Mouse (Mus musculus) embryonic facial prominence, embryonic 14.5 days (tissue): Measurements from ENCODE around the gene Zscan12. TPM values are rescaled to one million over a fixed set of nuclear protein-coding genes. Genes with fewer than 3 reads are reported as not detected.
A peak's percentile ranks its signal among the peaks of the same experiment; 100 is the strongest.
"Not testable (repeated sequence)": the region's sequence is repeated elsewhere in the genome, so short reads cannot be mapped to it uniquely, and the experiment has no call there.

Experiments
- ATAC-seq: fragments of 200-750 bp; cut with Nextera tagmentation; 2 replicates; pipeline ENCODE4 v1.8.0; 2017; ENCODE audit warnings: low read depth, moderate number of reproducible peaks, moderate TSS enrichment
- DNase-seq: peaks from one replicate; pipeline ENCODE4 v3.0.0-alpha.2; 2015; ENCODE audit warnings: low spot score
- H3K27ac ChIP-seq: fragments of 300-500 bp; sonication (generic); replicated peaks from 2 replicates; pipeline ENCODE4 v1.5.1; 2014; ENCODE audit warnings: low read depth, mild to moderate bottlenecking, low read length, moderate library complexity
- H3K27me3 ChIP-seq: fragments of 300-500 bp; sonication (generic); replicated peaks from 2 replicates; pipeline ENCODE4 v1.6.1; 2014; ENCODE audit warnings: low read length; ENCODE audit not compliant: control insufficient read depth, insufficient read depth
- H3K36me3 ChIP-seq: fragments of 300-500 bp; sonication (generic); 2 replicates; pipeline ENCODE4 v1.6.1; 2014; ENCODE audit warnings: low read length, mixed read lengths; ENCODE audit not compliant: control insufficient read depth, insufficient read depth
- H3K4me1 ChIP-seq: fragments of 300-500 bp; sonication (generic); 2 replicates; pipeline ENCODE4 v1.6.1; 2014; ENCODE audit warnings: antibody characterized with exemption, low read length; ENCODE audit not compliant: control insufficient read depth, insufficient read depth
- H3K4me2 ChIP-seq: fragments of 300-500 bp; sonication (generic); 2 replicates; pipeline ENCODE4 v1.6.1; 2014; ENCODE audit warnings: low read depth, mild to moderate bottlenecking, low read length, moderate library complexity, mixed read lengths
- H3K4me3 ChIP-seq: fragments of 300-500 bp; sonication (generic); 2 replicates; pipeline ENCODE4 v1.5.1; 2014; ENCODE audit warnings: low read depth, mild to moderate bottlenecking, low read length
- H3K9ac ChIP-seq: fragments of 300-500 bp; sonication (generic); 2 replicates; pipeline ENCODE4 v1.6.1; 2014; ENCODE audit warnings: low read depth, mild to moderate bottlenecking, low read length, moderate library complexity, mixed read lengths
- H3K9me3 ChIP-seq: fragments of 300-500 bp; sonication (generic); 2 replicates; pipeline ENCODE4 v1.6.1; 2016; ENCODE audit warnings: low read length; ENCODE audit not compliant: control insufficient read depth
- WGBS: fragments of 180-500 bp; shearing (Covaris S2); extraction: QIAGEN DNeasy Blood & Tissue Kit; methylation state at CpG from one replicate; pipeline ENCODE4 v1.1.7; 2014; 5-methylcytosine and 5-hydroxymethylcytosine counted together
- polyA plus RNA-seq: library from polyadenylated mRNA; unstranded; fragments of >200 nt; fragmentation: Nextera tagmentation; extraction: Ambion mirVana; gene quantifications from 2 replicates; pipeline ENCODE4 v1.2.1, GENCODE M21; 2014

The Zscan12 gene
- polyA plus RNA-seq, 1 experiment from 2014 or later: 11.1 TPM

DNA sequence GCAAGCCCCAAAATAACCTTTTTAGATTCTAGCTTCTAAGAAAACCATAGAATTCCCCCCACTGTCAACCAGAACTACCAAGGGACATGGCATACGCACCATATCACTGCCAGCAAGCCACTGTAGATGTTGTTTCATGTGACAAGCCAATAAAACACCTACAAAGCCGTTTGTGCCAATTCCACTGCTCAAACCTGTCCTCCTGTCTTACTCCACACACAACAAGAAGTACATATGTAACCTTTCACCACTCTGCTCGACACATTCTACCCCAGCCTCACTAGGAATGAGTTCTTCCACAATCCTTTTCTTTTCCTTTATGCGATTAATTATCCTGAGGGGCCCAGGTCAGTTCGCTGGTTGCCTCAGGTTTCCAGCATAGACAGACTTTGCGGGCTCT, 33.0 kb downstream of the Zscan12 start:
- no peaks in the 10 kb centered on the region for H3K4me1 ChIP-seq
- no peaks in the 10 kb centered on the region for H3K9me3 ChIP-seq
- no peak overlapping the region for H3K4me2 ChIP-seq
- H3K27me3 ChIP-seq: no peaks in the 10 kb centered on the region
- H3K36me3 ChIP-seq: peaks cover 77% of the 10 kb centered on the region
- 94% methylated on average over 6 of the region's 6 CpGs for WGBS
- DNase-seq: no peak
- no peak overlapping the region for H3K9ac ChIP-seq
- H3K4me3 ChIP-seq: no peak overlapping the region
- H3K27ac ChIP-seq: no peak overlapping the region
- no peak for ATAC-seq

DNA sequence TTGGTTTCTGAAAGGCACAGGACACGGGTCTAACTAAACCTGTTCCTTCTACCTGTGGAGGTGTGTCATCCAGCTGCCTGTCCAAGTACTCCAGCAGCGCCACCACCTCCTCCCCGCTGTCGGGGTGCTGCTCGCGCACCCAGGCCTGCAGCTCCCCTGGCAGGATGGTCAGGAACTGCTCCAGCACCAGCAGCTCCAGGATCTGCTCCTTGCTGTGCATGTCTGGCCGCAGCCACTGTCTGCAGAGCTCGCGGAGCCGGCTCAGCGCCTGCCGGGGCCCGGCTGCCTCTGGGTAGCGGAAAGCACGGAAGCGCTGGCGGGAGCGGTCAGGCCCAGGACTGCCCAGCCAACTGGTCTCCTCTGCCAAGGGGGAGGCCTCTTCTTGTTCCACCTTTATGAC, 33.4 kb downstream of the Zscan12 start:
- not testable (repeated sequence) for H3K9ac ChIP-seq, H3K4me1 ChIP-seq, DNase-seq, H3K4me2 ChIP-seq, H3K9me3 ChIP-seq, H3K4me3 ChIP-seq, H3K27ac ChIP-seq, H3K27me3 ChIP-seq
- WGBS: 91% methylated on average over 6 of the region's 18 CpGs
- H3K36me3 ChIP-seq: peaks cover 73% of the 10 kb centered on the region
- ATAC-seq: peak; percentile 18; the same call in 1 of the 2 replicates

DNA sequence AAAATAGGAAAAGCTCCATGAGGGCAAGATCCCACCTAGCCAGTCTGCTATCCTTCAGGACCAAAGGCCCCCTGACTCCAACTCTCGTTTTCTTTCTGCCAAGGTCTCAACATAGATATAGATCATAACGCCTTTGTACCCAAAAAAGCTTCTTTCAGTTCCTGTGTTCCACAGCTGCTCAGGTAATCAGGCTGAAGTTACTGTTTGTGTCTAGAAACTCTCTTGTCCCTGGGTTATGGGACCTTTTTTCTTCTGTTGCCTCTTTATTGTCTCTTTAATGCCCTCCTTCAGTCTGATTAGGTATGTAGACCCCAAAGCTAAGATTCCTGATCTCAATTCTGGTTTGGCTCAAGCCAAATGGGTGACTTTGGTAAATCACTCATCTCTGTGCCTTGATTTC, 34.9 kb downstream of the Zscan12 start:
- Histone ChIP-seq H3K4me1 (peaks cover 10% of the 10 kb centered on the region; the same call in 1 of the 2 replicates), H3K27me3 (no peaks in the 10 kb centered on the region), H3K4me3 (no peak overlapping the region), H3K36me3 (peaks cover 59% of the 10 kb centered on the region), H3K4me2 (no peak overlapping the region), H3K9me3 (no peaks in the 10 kb centered on the region), H3K27ac (no peak overlapping the region), H3K9ac (no peak overlapping the region)
- DNase-seq: no peak
- 84% methylated on average over 2 of the region's 2 CpGs for WGBS
- ATAC-seq: no peak

DNA sequence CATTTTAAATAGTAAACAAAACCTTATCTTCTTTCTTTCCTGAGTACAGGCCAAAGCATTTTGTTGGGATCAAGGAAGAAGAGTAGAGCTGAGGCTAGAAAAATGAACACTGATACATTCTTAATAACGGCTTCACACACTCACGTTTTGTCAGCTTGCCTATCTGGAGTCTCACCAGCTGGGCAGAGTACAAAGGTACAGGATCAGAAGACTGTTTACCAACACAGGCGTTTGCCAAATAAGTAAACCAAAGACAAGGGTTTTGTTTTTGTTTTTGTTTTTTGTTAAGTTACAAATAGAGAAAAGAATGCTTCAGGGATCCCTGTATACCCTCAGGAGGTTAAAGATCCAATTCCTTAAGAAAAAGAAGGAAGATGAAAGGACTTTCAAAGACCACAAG, 38.5 kb downstream of the Zscan12 start:
- DNase-seq (no peak), ATAC-seq (no peak)

DNA sequence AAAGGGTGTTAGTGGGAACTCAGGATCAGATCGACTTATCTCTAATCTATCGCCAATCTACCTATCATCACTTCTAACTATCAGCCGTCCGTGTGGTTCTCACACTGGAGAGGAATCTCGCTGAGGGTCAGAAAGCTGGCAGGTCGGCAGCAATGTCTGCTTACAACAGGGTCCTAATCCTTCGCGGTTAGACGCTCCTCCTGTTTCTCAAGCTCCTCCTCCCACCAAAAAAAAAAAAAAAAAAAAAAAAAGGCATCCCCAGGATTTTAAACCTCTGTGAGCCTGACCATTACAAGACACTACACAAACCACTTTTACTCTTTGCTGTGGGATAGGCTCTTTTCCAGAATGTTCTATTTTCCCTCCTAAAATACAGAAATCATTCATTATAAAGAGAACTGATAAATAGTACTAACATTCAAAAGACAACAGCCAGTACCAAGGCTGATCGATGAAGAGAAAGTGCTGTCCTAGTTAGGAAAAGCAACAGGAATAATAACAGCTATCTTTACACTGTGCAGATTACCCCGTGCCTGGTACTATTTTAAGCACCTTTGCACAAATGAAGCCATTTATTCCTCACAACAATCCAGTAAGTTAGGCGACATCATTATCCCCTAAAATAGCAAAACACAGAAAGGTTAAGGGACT, 39.1 kb downstream of the Zscan12 start:
- H3K27ac ChIP-seq: peak overlapping the region; percentile 63; the same call in 1 of the 2 replicates

More for the DNA sequence above, 38.5 kb downstream of the Zscan12 start:
- Histone ChIP-seq H3K9ac (peak overlapping the region; percentile 89; the same call in 1 of the 2 replicates), H3K27me3 (no peaks in the 10 kb centered on the region), H3K4me2 (peak overlapping the region; percentile 55), H3K4me3 (peak overlapping the region; percentile 74), H3K36me3 (peaks cover 27% of the 10 kb centered on the region; the same call in 1 of the 2 replicates), H3K9me3 (no peaks in the 10 kb centered on the region), H3K4me1 (peaks cover 10% of the 10 kb centered on the region; the same call in 1 of the 2 replicates), H3K27ac (no peak overlapping the region)
- 82% methylated on average over 3 of the region's 3 CpGs for WGBS

DNA sequence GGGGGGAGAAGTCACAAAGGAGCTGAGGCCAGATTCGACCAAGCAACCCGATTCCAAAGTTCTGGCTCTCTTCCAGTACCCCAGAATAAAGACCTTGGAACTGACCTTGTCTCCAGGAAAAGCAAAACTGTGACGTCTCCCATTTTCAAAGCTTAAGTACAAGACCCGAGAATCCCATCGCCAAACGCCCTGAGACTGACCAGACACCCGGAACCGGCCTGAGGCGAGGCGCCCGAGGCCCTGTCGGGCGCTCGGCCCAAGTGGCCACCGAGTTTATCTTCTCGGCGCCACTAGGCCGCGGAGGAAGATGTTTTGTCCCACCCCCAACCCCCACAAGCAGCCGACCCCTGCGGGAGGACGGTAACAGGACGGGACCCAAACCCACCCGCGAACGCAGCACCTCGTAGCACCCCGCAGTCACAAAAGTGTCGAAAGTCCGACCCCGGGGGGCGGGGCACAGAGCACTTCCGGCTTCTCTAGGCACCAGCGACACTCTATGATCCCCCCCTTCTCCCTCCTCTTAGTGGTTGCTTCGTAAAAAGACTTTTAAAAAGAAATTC, 39.7 kb downstream of the Zscan12 start, which contains the start of gene Zkscan3:
Gene Zkscan3 (minus strand): TSS at position 469 of the 560 bp plus-strand sequence.
- Histone ChIP-seq H3K4me3 (peak within 1 kb of the TSS; percentile 74), H3K9ac (peak within 1 kb of the TSS; percentile 89), H3K9me3 (no peaks in the 10 kb centered on the region), H3K4me1 (peaks cover 11% of the 10 kb centered on the region), H3K4me2 (peak within 1 kb of the TSS; percentile 55), H3K36me3 (peaks cover 18% of the 10 kb centered on the region; the same call in 1 of the 2 replicates), H3K27me3 (no peaks in the 10 kb centered on the region), H3K27ac (peak within 1 kb of the TSS; percentile 63; the same call in 1 of the 2 replicates)
- whole genome bisulfite sequencing: under 1% methylated on average over 35 of the region's 35 CpGs
- DNase-seq (peak; percentile 92), ATAC-seq (peak; percentile 96)

More for the DNA sequence above, 39.1 kb downstream of the Zscan12 start:
- 12% methylated on average over 12 of the region's 12 CpGs for WGBS
- Histone ChIP-seq H3K9me3 (no peaks in the 10 kb centered on the region), H3K4me3 (peak overlapping the region; percentile 74), H3K36me3 (peaks cover 22% of the 10 kb centered on the region; the same call in 1 of the 2 replicates), H3K4me2 (peak overlapping the region; percentile 55), H3K4me1 (peaks cover 10% of the 10 kb centered on the region; the same call in 1 of the 2 replicates), H3K9ac (peak overlapping the region; percentile 89), H3K27me3 (no peaks in the 10 kb centered on the region)
- DNase-seq: peak; percentile 17
- 0 out of 2 replicates have a peak, but pooled peaks have one; percentile 2 for ATAC-seq

DNA sequence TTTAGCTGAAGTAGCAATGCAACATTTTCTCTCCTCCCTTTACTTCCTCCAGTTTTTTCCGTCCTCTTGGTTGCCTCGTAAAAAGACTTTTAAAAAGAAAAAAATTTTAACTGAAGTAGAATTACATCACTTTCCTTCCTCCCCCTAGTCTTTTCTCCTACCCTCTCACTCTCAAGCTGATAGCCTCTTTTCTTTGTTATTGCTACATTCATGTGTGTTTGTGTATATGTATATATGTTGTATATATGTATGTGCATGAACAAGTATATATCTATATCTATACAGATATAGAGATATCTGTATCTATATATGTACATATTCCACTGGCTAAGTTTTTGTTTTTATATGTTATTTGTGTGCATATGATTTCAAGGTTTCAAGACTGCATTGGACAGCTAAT, 40.2 kb downstream of the Zscan12 start:
- Histone ChIP-seq H3K9ac (peak overlapping the region; percentile 89), H3K27ac (peak overlapping the region; percentile 63; the same call in 1 of the 2 replicates), H3K36me3 (peaks cover 14% of the 10 kb centered on the region; the same call in 1 of the 2 replicates), H3K4me2 (peak overlapping the region; percentile 55), H3K4me3 (peak overlapping the region; percentile 74), H3K9me3 (no peaks in the 10 kb centered on the region), H3K4me1 (peaks cover 16% of the 10 kb centered on the region), H3K27me3 (no peaks in the 10 kb centered on the region)
- ATAC-seq (peak; percentile 56), DNase-seq (no peak)
- WGBS: 0% methylated on average over 2 of the region's 2 CpGs

DNA sequence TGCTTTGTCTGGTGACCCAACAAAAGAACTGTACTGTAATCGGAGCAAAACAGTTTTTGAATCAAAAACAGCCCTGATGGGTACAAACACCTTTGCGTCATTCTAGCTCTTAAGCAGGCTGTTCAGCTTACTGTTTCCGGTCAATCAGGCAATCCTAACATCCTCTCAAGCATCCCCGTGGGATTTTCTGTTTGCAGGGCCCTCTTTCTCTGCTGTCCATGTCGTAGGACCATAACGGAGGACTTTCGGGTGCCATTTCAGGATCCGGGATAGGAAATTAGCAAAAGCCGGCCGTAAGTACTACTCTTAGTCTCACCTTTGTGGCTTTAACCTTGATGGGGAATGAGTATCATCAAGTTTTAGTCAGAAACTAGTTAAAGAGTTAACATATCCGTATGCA, 44.7 kb downstream of the Zscan12 start:
- no peaks in the 10 kb centered on the region for H3K9me3 ChIP-seq
- ATAC-seq (no peak), DNase-seq (no peak)
- H3K4me2 ChIP-seq: peak overlapping the region; percentile 76
- H3K27ac ChIP-seq: no peak overlapping the region
- H3K4me1 ChIP-seq: peaks cover 6% of the 10 kb centered on the region
- no peaks in the 10 kb centered on the region for H3K27me3 ChIP-seq
- peak overlapping the region; percentile 50; the same call in 1 of the 2 replicates for H3K4me3 ChIP-seq
- H3K9ac ChIP-seq: peak overlapping the region; percentile 81; the same call in 1 of the 2 replicates
- 76% methylated on average over 11 of the region's 11 CpGs for WGBS
- H3K36me3 ChIP-seq: no peaks in the 10 kb centered on the region
